Mouse (Mus musculus): ENCODE measurements around the gene Pigu. TPM values are rescaled to one million over a fixed set of nuclear protein-coding genes. Genes with fewer than 3 reads are reported as not detected.

The Pigu gene
- total RNA-seq, 2 experiments from 2014 or later = 29.9 to 33.4 TPM

- DNase-seq (ENCODE audit: low spot score in 2 of 2) = peak; percentile 33 to 44
These were observed 116.3 kb downstream of the Pigu start for GRCm38 (mm10) chr2:155240915-155241314.

GRCm38 (mm10) chr2:155237276-155237675 lies 120.0 kb downstream of the Pigu start:
- DNase-seq (ENCODE audit: low spot score in 2 of 2) = no peak

- peak; percentile 99 for DNase-seq (ENCODE audit: low spot score in 2 of 2)
These were observed 120.8 kb downstream of the Pigu start, which contains the start of gene Dynlrb1 for GRCm38 (mm10) chr2:155236362-155236992. Gene Dynlrb1 (plus strand): TSS chr2:155236533.

- peak in 1 of 2 experiments; percentile 12 for DNase-seq (ENCODE audit: low spot score in 2 of 2)
These were observed 121.4 kb downstream of the Pigu start for GRCm38 (mm10) chr2:155235746-155236361.

Small RNA genes within 50 kb of the gene (microRNA-seq; reads per million reads assigned to microRNA genes)
- gene Mir695 (ENCODE audit: borderline number of aligned reads in 2 of 2) = 0 to 0.47 reads per million in 2 experiments

Other genes with a start within 250 kb of the Pigu start
- 10 to 100 TPM; 44.8 to 48.0 TPM for gene Itch, start 223.9 kb downstream of the Pigu start, total RNA-seq (2021)
- 100 to 1,000 TPM; 276 to 369 TPM for gene Dynlrb1, start 120.9 kb downstream of the Pigu start, total RNA-seq (2021)
- 100 to 1,000 TPM; 390 to 903 TPM for gene Map1lc3a, start 81.1 kb downstream of the Pigu start, total RNA-seq (2021)
- 100 to 1,000 TPM; 293 to 384 TPM for gene Trp53inp2, start 23.6 kb upstream of the Pigu start, total RNA-seq (2021)
- gene Ncoa6, start 116.5 kb upstream of the Pigu start, total RNA-seq (2021) = 10 to 100 TPM; 33.3 to 39.4 TPM
- gene Acss2, start 160.5 kb upstream of the Pigu start, total RNA-seq (2021) = 100 to 1,000 TPM in 1 of 2 experiments, 10 to 100 TPM in 1; 83.3 to 368 TPM
- gene Ggt7, start 160.8 kb upstream of the Pigu start, total RNA-seq (2021) = 1 to 10 TPM; 3.0 to 4.7 TPM
- gene Gss, start 235.4 kb upstream of the Pigu start, total RNA-seq (2021) = 10 to 100 TPM; 41.4 to 67.5 TPM

All from adrenal gland, adult 18-20 months (tissue).